Comparison of ENCODE assay signal across 8 mouse cellular contexts in genomic region chr15:83555161-83555974, GRCm38 (mm10). TPM values are rescaled to one million over a fixed set of nuclear protein-coding genes. Genes with fewer than 3 reads are reported as not detected.
DNase-seq lines count a peak whose midpoint lies in the region; ATAC-seq and TF ChIP-seq lines count a peak whose summit lies in the region.

No protein-coding gene starts in this region.

- H3K27me3 ChIP-seq in heart, embryonic 10.5 days (ENCODE audit: insufficient read depth, poor library complexity, severe bottlenecking) = no peaks in the 10 kb centered on the region
- H3K27me3 ChIP-seq in kidney, embryonic 14.5 days (ENCODE audit: control insufficient read depth, insufficient read depth, low read length) = no peaks in the 10 kb centered on the region
- H3K27me3 ChIP-seq in limb, embryonic 14.5 days (ENCODE audit: control insufficient read depth, insufficient read depth, low read length) = no peaks in the 10 kb centered on the region
- H3K27me3 ChIP-seq in midbrain, embryonic 16.5 days (ENCODE audit: control insufficient read depth, insufficient read depth, low read depth, low read length) = no peaks in the 10 kb centered on the region
- no peaks in the 10 kb centered on the region for H3K27me3 ChIP-seq in spleen, adult 2 months (ENCODE audit: control insufficient read depth, insufficient read depth, low read length)

- peak; percentile 88 for TF ChIP-seq POLR2A in embryonic fibroblast, embryonic 13.5 days (IDR thresholded peaks at IDR 0.05; ENCODE audit: low read depth, low read length)
- peak; percentile 57; the same call in 1 of the 2 replicates for TF ChIP-seq POLR2A in limb, embryonic 14.5 days (IDR thresholded peaks at IDR 0.05; ENCODE audit: borderline replicate concordance, extremely low read depth, insufficient read depth, insufficient read length)
- TF ChIP-seq POLR2A in spleen, adult 2 months (IDR thresholded peaks at IDR 0.05; ENCODE audit: low read depth, low read length) = peak; percentile 59

- H3K9me3 ChIP-seq in heart, embryonic 10.5 days = no peaks in the 10 kb centered on the region
- H3K9me3 ChIP-seq in kidney, embryonic 14.5 days (ENCODE audit: control insufficient read depth, low read length) = 0 out of 2 replicates have a peak, but pooled peaks cover 4% of the 10 kb centered on the region
- H3K9me3 ChIP-seq in limb, embryonic 14.5 days (ENCODE audit: control insufficient read depth, low read length) = no peaks in the 10 kb centered on the region
- no peaks in the 10 kb centered on the region for H3K9me3 ChIP-seq in midbrain, embryonic 16.5 days (replicated peaks; ENCODE audit: control insufficient read depth, low read length, poor library complexity, severe bottlenecking)

- TF ChIP-seq CTCF in embryonic fibroblast, embryonic 13.5 days (IDR thresholded peaks at IDR 0.05; ENCODE audit: borderline replicate concordance, insufficient read depth, low read length) = no peak
- no peak for TF ChIP-seq CTCF in spleen, adult 2 months (IDR thresholded peaks at IDR 0.05; ENCODE audit: extremely low read depth, insufficient read depth, insufficient read length, insufficient replicate concordance)

- peak overlapping the region; percentile 81 for H3K4me3 ChIP-seq in embryonic fibroblast, embryonic 13.5 days (ENCODE audit: insufficient read depth, low read length)
- peak overlapping the region; percentile 97 for H3K4me3 ChIP-seq in heart, embryonic 10.5 days
- peak overlapping the region; percentile 88 for H3K4me3 ChIP-seq in kidney, embryonic 14.5 days (ENCODE audit: low read length)
- H3K4me3 ChIP-seq in limb, embryonic 14.5 days (replicated peaks; ENCODE audit: low read length) = peak overlapping the region; percentile 88
- H3K4me3 ChIP-seq in midbrain, embryonic 16.5 days (ENCODE audit: low read depth, low read length) = peak overlapping the region; percentile 92
- peak overlapping the region; percentile 95 for H3K4me3 ChIP-seq in spleen, adult 2 months (ENCODE audit: extremely low read depth, insufficient read depth, insufficient read length)

- peaks cover 28% of the 10 kb centered on the region for H3K36me3 ChIP-seq in heart, embryonic 10.5 days
- peaks cover 17% of the 10 kb centered on the region; the same call in 1 of the 2 replicates for H3K36me3 ChIP-seq in kidney, embryonic 14.5 days (ENCODE audit: control insufficient read depth, insufficient read depth, low read length)
- peaks cover 19% of the 10 kb centered on the region for H3K36me3 ChIP-seq in limb, embryonic 14.5 days (ENCODE audit: control insufficient read depth, insufficient read depth, low read length)
- 0 out of 2 replicates have a peak, but pooled peaks cover 5% of the 10 kb centered on the region for H3K36me3 ChIP-seq in midbrain, embryonic 16.5 days (ENCODE audit: control insufficient read depth, insufficient read depth, low read length)
- no peaks in the 10 kb centered on the region; the same call in 1 of the 2 replicates for H3K36me3 ChIP-seq in spleen, adult 2 months (ENCODE audit: control insufficient read depth, insufficient read depth, low read length)

- H3K9ac ChIP-seq in kidney, embryonic 14.5 days (ENCODE audit: low read depth, low read length) = peak overlapping the region; percentile 97
- H3K9ac ChIP-seq in limb, embryonic 14.5 days (ENCODE audit: low read depth, low read length, severe bottlenecking) = peak overlapping the region; percentile 94
- peak overlapping the region; percentile 98 for H3K9ac ChIP-seq in midbrain, embryonic 16.5 days (ENCODE audit: low read depth, low read length)

- under 1% methylated on average over 74 of the region's 74 CpGs for WGBS in heart, embryonic 10.5 days
- WGBS in kidney, embryonic 14.5 days = under 1% methylated on average over 74 of the region's 74 CpGs
- under 1% methylated on average over 67 of the region's 74 CpGs for WGBS in limb, embryonic 14.5 days
- WGBS in midbrain, embryonic 16.5 days = under 1% methylated on average over 74 of the region's 74 CpGs
- under 1% methylated on average over 73 of the region's 74 CpGs for WGBS in spleen, adult 2 months

- H3K4me2 ChIP-seq in kidney, embryonic 14.5 days (replicated peaks; ENCODE audit: low read depth, low read length) = peak overlapping the region; percentile 87
- H3K4me2 ChIP-seq in limb, embryonic 14.5 days (replicated peaks; ENCODE audit: low read depth, low read length, severe bottlenecking) = peak overlapping the region; percentile 71
- peak overlapping the region; percentile 87 for H3K4me2 ChIP-seq in midbrain, embryonic 16.5 days (ENCODE audit: low read length)

- no peaks in the 10 kb centered on the region for H3K4me1 ChIP-seq in embryonic fibroblast, embryonic 13.5 days (ENCODE audit: control insufficient read depth, insufficient read depth, low read length)
- H3K4me1 ChIP-seq in heart, embryonic 10.5 days = peaks cover 12% of the 10 kb centered on the region
- H3K4me1 ChIP-seq in kidney, embryonic 14.5 days (ENCODE audit: control insufficient read depth, insufficient read depth, low read length) = no peaks in the 10 kb centered on the region
- H3K4me1 ChIP-seq in limb, embryonic 14.5 days (ENCODE audit: control insufficient read depth, insufficient read depth, low read length) = peaks cover 4% of the 10 kb centered on the region; the same call in 1 of the 2 replicates
- peaks cover 6% of the 10 kb centered on the region; the same call in 1 of the 2 replicates for H3K4me1 ChIP-seq in midbrain, embryonic 16.5 days (ENCODE audit: control insufficient read depth, insufficient read depth, low read length)
- H3K4me1 ChIP-seq in spleen, adult 2 months (ENCODE audit: control insufficient read depth, insufficient read depth, insufficient read length) = peaks cover 5% of the 10 kb centered on the region; the same call in 1 of the 2 replicates

- peak; percentile 88 for ATAC-seq in kidney, embryonic 14.5 days (ENCODE audit: low FRiP score, low TSS enrichment)
- ATAC-seq in limb, embryonic 14.5 days (ENCODE audit: low FRiP score, low read depth) = peak; percentile 92
- peak; percentile 94 for ATAC-seq in midbrain, embryonic 16.5 days

- DNase-seq in B cell, adult 2 months = peak; percentile 87 to 89
- peak; percentile 92 for DNase-seq in brain, adult 2 months (ENCODE audit: low read depth, low spot score)
- DNase-seq in heart, embryonic 10.5 days (ENCODE audit: low spot score) = peak; percentile 95
- DNase-seq in limb, embryonic 14.5 days (ENCODE audit: low spot score) = peak; percentile 93
- DNase-seq in spleen, adult 2 months (ENCODE audit: low read depth in 1 of 2, low spot score in 2 of 2) = peak; percentile 64 to 83

- peak overlapping the region; percentile 35 for H3K27ac ChIP-seq in embryonic fibroblast, embryonic 13.5 days (ENCODE audit: insufficient read depth, low read length)
- H3K27ac ChIP-seq in heart, embryonic 10.5 days = peak overlapping the region; percentile 96
- H3K27ac ChIP-seq in kidney, embryonic 14.5 days (ENCODE audit: low read depth, low read length) = peak overlapping the region; percentile 84
- peak overlapping the region; percentile 92 for H3K27ac ChIP-seq in limb, embryonic 14.5 days (replicated peaks; ENCODE audit: low read depth, low read length)
- H3K27ac ChIP-seq in midbrain, embryonic 16.5 days (ENCODE audit: low read length) = peak overlapping the region; percentile 93
- H3K27ac ChIP-seq in spleen, adult 2 months (ENCODE audit: insufficient read depth, low read length) = peak overlapping the region; percentile 91

RNA-seq across cellular contexts. Expression of gene Tspo, which starts 8.0 kb away (rescaled TPM):
- polyA plus RNA-seq in embryonic fibroblast, embryonic 13.5 days (2011; ENCODE audit: insufficient read length, low read depth, missing spikeins) = 123 and 179 TPM in 2 replicates
- 97.0 and 141 TPM in 2 replicates for polyA plus RNA-seq in heart, embryonic 10.5 days (2016; fragmentation: Nextera tagmentation; extraction: Ambion mirVana)
- polyA plus RNA-seq in kidney, embryonic 14.5 days (2014; fragmentation: Nextera tagmentation; extraction: Ambion mirVana) = 57.8 and 60.7 TPM in 2 replicates
- polyA plus RNA-seq in limb, embryonic 14.5 days (2012; rRNA removed) = 29.4 and 41.6 TPM in 2 replicates
- 54.4 and 57.7 TPM in 2 replicates for polyA plus RNA-seq in limb, embryonic 14.5 days (2014; fragmentation: Nextera tagmentation; extraction: Ambion mirVana)
- 5.8 and 6.1 TPM in 2 replicates for polyA plus RNA-seq in midbrain, embryonic 16.5 days (2015; fragmentation: Nextera tagmentation; extraction: Ambion mirVana)
- 257 and 293 TPM in 2 replicates for polyA plus RNA-seq in spleen, adult 2 months (2012; rRNA removed)

RNA-seq across cellular contexts. Expression of gene Mcat, which starts 8.2 kb away (rescaled TPM):
- polyA plus RNA-seq in embryonic fibroblast, embryonic 13.5 days (2011; ENCODE audit: insufficient read length, low read depth, missing spikeins) = 17.5 and 18.6 TPM in 2 replicates
- 37.7 and 40.0 TPM in 2 replicates for polyA plus RNA-seq in heart, embryonic 10.5 days (2016; fragmentation: Nextera tagmentation; extraction: Ambion mirVana)
- 29.3 and 43.7 TPM in 2 replicates for polyA plus RNA-seq in kidney, embryonic 14.5 days (2014; fragmentation: Nextera tagmentation; extraction: Ambion mirVana)
- polyA plus RNA-seq in limb, embryonic 14.5 days (2012; rRNA removed) = 32.9 and 41.2 TPM in 2 replicates
- 42.7 and 43.2 TPM in 2 replicates for polyA plus RNA-seq in limb, embryonic 14.5 days (2014; fragmentation: Nextera tagmentation; extraction: Ambion mirVana)
- polyA plus RNA-seq in midbrain, embryonic 16.5 days (2015; fragmentation: Nextera tagmentation; extraction: Ambion mirVana) = 25.9 and 30.3 TPM in 2 replicates
- 19.1 and 20.9 TPM in 2 replicates for polyA plus RNA-seq in spleen, adult 2 months (2012; rRNA removed)

RNA-seq across cellular contexts. Expression of gene Bik, which starts 28.7 kb away (rescaled TPM):
- polyA plus RNA-seq in embryonic fibroblast, embryonic 13.5 days (2011; ENCODE audit: insufficient read length, low read depth, missing spikeins) = not detected in 2 replicates
- polyA plus RNA-seq in heart, embryonic 10.5 days (2016; fragmentation: Nextera tagmentation; extraction: Ambion mirVana) = 17.4 and 29.8 TPM in 2 replicates
- polyA plus RNA-seq in kidney, embryonic 14.5 days (2014; fragmentation: Nextera tagmentation; extraction: Ambion mirVana) = 12.3 and 12.6 TPM in 2 replicates
- 4.2 and 5.7 TPM in 2 replicates for polyA plus RNA-seq in limb, embryonic 14.5 days (2012; rRNA removed)
- 5.0 and 5.4 TPM in 2 replicates for polyA plus RNA-seq in limb, embryonic 14.5 days (2014; fragmentation: Nextera tagmentation; extraction: Ambion mirVana)
- polyA plus RNA-seq in midbrain, embryonic 16.5 days (2015; fragmentation: Nextera tagmentation; extraction: Ambion mirVana) = 0.26 and 0.55 TPM in 2 replicates
- 3.7 and 4.7 TPM in 2 replicates for polyA plus RNA-seq in spleen, adult 2 months (2012; rRNA removed)

RNA-seq across cellular contexts. Expression of gene Ttll12, which starts 39.6 kb away (rescaled TPM):
- polyA plus RNA-seq in embryonic fibroblast, embryonic 13.5 days (2011; ENCODE audit: insufficient read length, low read depth, missing spikeins) = 26.1 and 34.6 TPM in 2 replicates
- polyA plus RNA-seq in heart, embryonic 10.5 days (2016; fragmentation: Nextera tagmentation; extraction: Ambion mirVana) = 39.7 and 44.0 TPM in 2 replicates
- polyA plus RNA-seq in kidney, embryonic 14.5 days (2014; fragmentation: Nextera tagmentation; extraction: Ambion mirVana) = 34.6 and 42.3 TPM in 2 replicates
- polyA plus RNA-seq in limb, embryonic 14.5 days (2012; rRNA removed) = 35.1 and 46.2 TPM in 2 replicates
- polyA plus RNA-seq in limb, embryonic 14.5 days (2014; fragmentation: Nextera tagmentation; extraction: Ambion mirVana) = 35.6 and 37.8 TPM in 2 replicates
- polyA plus RNA-seq in midbrain, embryonic 16.5 days (2015; fragmentation: Nextera tagmentation; extraction: Ambion mirVana) = 47.4 and 49.2 TPM in 2 replicates
- 19.9 and 23.6 TPM in 2 replicates for polyA plus RNA-seq in spleen, adult 2 months (2012; rRNA removed)

RNA-seq across cellular contexts. Expression of gene Ttll1, which starts 44.7 kb away (rescaled TPM):
- 12.3 and 18.2 TPM in 2 replicates for polyA plus RNA-seq in embryonic fibroblast, embryonic 13.5 days (2011; ENCODE audit: insufficient read length, low read depth, missing spikeins)
- polyA plus RNA-seq in heart, embryonic 10.5 days (2016; fragmentation: Nextera tagmentation; extraction: Ambion mirVana) = 23.9 and 24.6 TPM in 2 replicates
- 14.8 and 19.8 TPM in 2 replicates for polyA plus RNA-seq in kidney, embryonic 14.5 days (2014; fragmentation: Nextera tagmentation; extraction: Ambion mirVana)
- polyA plus RNA-seq in limb, embryonic 14.5 days (2012; rRNA removed) = 13.0 and 14.1 TPM in 2 replicates
- polyA plus RNA-seq in limb, embryonic 14.5 days (2014; fragmentation: Nextera tagmentation; extraction: Ambion mirVana) = 9.0 and 10.1 TPM in 2 replicates
- polyA plus RNA-seq in midbrain, embryonic 16.5 days (2015; fragmentation: Nextera tagmentation; extraction: Ambion mirVana) = 130 TPM in 2 replicates
- 4.4 TPM in 2 replicates for polyA plus RNA-seq in spleen, adult 2 months (2012; rRNA removed)

Comparison
In these comparisons a context has a peak if more than half of its experiments do, and no peak if none do; other contexts are left out.
1. Peak in every context shown above with its lines: DNase-seq, ATAC-seq, H3K4me3 ChIP-seq and H3K27ac ChIP-seq.
2. H3K27ac ChIP-seq: peak in every context shown above with its lines; median percentile 96 in heart, embryonic 10.5 days; 93 in midbrain, embryonic 16.5 days; 92 in limb, embryonic 14.5 days; 91 in spleen, adult 2 months; 84 in kidney, embryonic 14.5 days; 35 in embryonic fibroblast, embryonic 13.5 days.